Mouse (Mus musculus) midbrain, postnatal 0 days (tissue): ENCODE data around the gene Ppp1r1b. TPM values are rescaled to one million over a fixed set of nuclear protein-coding genes. Genes with fewer than 3 reads are reported as not detected.
A peak's percentile ranks its signal among the peaks of the same experiment; 100 is the strongest.

ENCODE experiments used
- ATAC-seq: fragments of 200-750 bp; cut with Nextera tagmentation; 2 replicates; pipeline ENCODE4 v1.8.0; 2017; ENCODE audit warnings: moderate number of reproducible peaks, mild to moderate bottlenecking, moderate TSS enrichment, moderate library complexity; ENCODE audit not compliant: low FRiP score
- DNase-seq: peaks from one replicate; pipeline ENCODE4 v3.0.0-alpha.2; 2015; ENCODE audit warnings: low spot score
- H3K27ac ChIP-seq: fragments of 300-500 bp; sonication (generic); 2 replicates; pipeline ENCODE4 v1.5.1; 2014; ENCODE audit warnings: low read depth, mild to moderate bottlenecking, low read length, mixed read lengths
- H3K27me3 ChIP-seq: fragments of 300-500 bp; sonication (generic); 2 replicates; pipeline ENCODE4 v1.6.1; 2014; ENCODE audit warnings: low read length, control low read depth, mixed read lengths; ENCODE audit not compliant: insufficient read depth
- H3K36me3 ChIP-seq: fragments of 300-500 bp; sonication (generic); 2 replicates; pipeline ENCODE4 v1.6.1; 2014; ENCODE audit warnings: low read length, control low read depth, mixed read lengths; ENCODE audit not compliant: insufficient read depth
- H3K4me1 ChIP-seq: fragments of 300-500 bp; sonication (generic); 2 replicates; pipeline ENCODE4 v1.6.1; 2014; ENCODE audit warnings: mild to moderate bottlenecking, control low read depth, antibody characterized with exemption, low read length, mixed read lengths; ENCODE audit not compliant: insufficient read depth
- H3K4me2 ChIP-seq: fragments of 300-500 bp; sonication (generic); 2 replicates; pipeline ENCODE4 v1.6.1; 2014; ENCODE audit warnings: low read depth, mild to moderate bottlenecking, low read length, mixed read lengths; ENCODE audit not compliant: poor library complexity, severe bottlenecking
- H3K4me3 ChIP-seq: fragments of 300-500 bp; sonication (generic); 2 replicates; pipeline ENCODE4 v1.5.1; 2014; ENCODE audit warnings: low read depth, mild to moderate bottlenecking, low read length, moderate library complexity
- H3K9ac ChIP-seq: fragments of 300-500 bp; sonication (generic); replicated peaks from 2 replicates; pipeline ENCODE4 v1.6.1; 2014; ENCODE audit warnings: mild to moderate bottlenecking, low read length, moderate library complexity, mixed read lengths; ENCODE audit not compliant: poor library complexity, severe bottlenecking
- H3K9me3 ChIP-seq: fragments of 300-500 bp; sonication (generic); 2 replicates; pipeline ENCODE4 v1.6.1; 2016; ENCODE audit warnings: low read length, control low read depth
- CTCF ChIP-seq: IDR thresholded peaks from 2 replicates; pipeline ENCODE4 v1.5.1; 2016; ENCODE audit warnings: antibody characterized with exemption, mild to moderate bottlenecking
- WGBS: fragments of 180-500 bp; shearing (Covaris S2); extraction: QIAGEN DNeasy Blood & Tissue Kit; methylation state at CpG from one replicate; pipeline ENCODE4 v1.1.7; 2014; 5-methylcytosine and 5-hydroxymethylcytosine counted together
- polyA plus RNA-seq: library from polyadenylated mRNA; unstranded; fragments of >200 nt; fragmentation: Nextera tagmentation; extraction: Ambion mirVana; gene quantifications from 2 replicates; pipeline ENCODE4 v1.2.1, GENCODE M21; 2015
- total RNA-seq: library from RNA; depleted of rRNA; stranded (reverse); fragments of >200 nt; gene quantifications from 2 replicates; pipeline ENCODE4 v1.2.3, GENCODE M21; 2014

The Ppp1r1b gene
- total and polyA plus RNA-seq, 2 experiments from 2014 or later: 4.2 to 5.0 TPM

DNA sequence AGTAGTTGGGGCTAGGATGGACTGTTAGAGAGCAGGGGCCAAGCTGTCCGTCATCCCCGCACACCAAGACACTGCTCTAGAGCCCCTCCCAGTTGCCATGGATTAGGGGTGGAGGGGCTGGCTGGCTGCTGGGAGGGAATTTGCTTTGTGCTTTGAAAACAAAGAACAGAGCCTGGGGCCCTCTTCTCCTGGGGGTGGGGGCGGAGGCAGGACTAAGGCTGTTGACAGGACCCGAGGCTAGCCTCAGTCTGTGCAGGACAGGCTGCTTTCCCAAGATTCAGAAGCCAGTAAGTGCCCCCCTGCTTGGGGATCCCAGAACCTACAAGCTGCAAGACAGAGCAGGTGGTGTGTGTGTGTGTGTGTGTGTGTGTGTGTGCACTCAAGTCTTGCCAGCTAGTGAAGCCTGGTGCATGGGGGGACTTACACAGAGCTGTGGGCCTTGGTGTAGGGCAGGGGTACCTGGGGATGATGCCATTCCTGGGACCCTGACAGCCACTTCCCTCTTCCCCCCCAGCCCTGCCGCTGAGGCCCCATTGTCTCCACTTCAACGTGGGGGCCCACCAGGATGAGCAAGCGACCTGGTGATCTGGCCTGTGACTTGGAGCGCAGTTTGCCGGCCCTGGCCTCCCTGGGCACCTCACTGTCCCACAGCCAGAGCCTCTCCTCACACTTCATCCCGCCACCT, 23.5 kb downstream of the Ppp1r1b start:
- H3K4me1 ChIP-seq: no peaks in the 10 kb centered on the region
- 20% methylated on average over 9 of the region's 10 CpGs for WGBS
- DNase-seq: peak; percentile 27
- H3K4me2 ChIP-seq: no peak overlapping the region
- H3K9me3 ChIP-seq: no peaks in the 10 kb centered on the region
- TF ChIP-seq CTCF: no peak
- no peak overlapping the region for H3K4me3 ChIP-seq
- no peak overlapping the region for H3K27ac ChIP-seq
- ATAC-seq: peak; percentile 34
- no peaks in the 10 kb centered on the region for H3K27me3 ChIP-seq
- H3K9ac ChIP-seq: no peak overlapping the region
- peaks cover 20% of the 10 kb centered on the region for H3K36me3 ChIP-seq

GRCm38 (mm10) chr11:98372406-98372805, 24.2 kb downstream of the Ppp1r1b start:
- H3K4me3 ChIP-seq: no peak overlapping the region
- ATAC-seq (no peak), DNase-seq (peak; percentile 68)
- peak; percentile 92 for TF ChIP-seq CTCF
- no peaks in the 10 kb centered on the region for H3K9me3 ChIP-seq
- no peak overlapping the region for H3K9ac ChIP-seq
- WGBS: 5% methylated on average over 2 of the region's 2 CpGs
- peaks cover 27% of the 10 kb centered on the region for H3K36me3 ChIP-seq
- H3K27me3 ChIP-seq: no peaks in the 10 kb centered on the region
- no peak overlapping the region for H3K4me2 ChIP-seq
- no peaks in the 10 kb centered on the region for H3K4me1 ChIP-seq
- no peak overlapping the region for H3K27ac ChIP-seq

DNA sequence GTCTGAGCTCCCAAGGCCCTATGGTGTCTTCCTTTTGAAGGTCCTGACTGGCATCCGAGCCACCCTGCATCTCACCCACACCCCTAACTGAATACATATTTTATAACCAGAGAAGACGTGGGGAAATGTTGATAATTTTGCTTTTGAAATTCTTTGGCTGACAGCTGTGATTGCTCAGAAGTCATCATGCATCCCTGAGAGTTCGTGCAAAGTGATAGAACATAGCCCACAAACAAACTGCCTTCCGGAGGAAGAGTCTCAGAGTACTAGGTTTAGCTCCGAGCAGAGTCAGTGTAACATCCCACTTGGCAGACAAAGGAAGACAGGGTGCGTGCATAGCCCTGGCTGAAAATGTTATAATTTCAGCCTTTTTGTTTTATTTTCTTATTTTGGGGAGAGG, 25.0 kb downstream of the Ppp1r1b start:
- Histone ChIP-seq H3K9ac (no peak overlapping the region), H3K27me3 (no peaks in the 10 kb centered on the region), H3K4me3 (no peak overlapping the region), H3K27ac (no peak overlapping the region), H3K4me1 (no peaks in the 10 kb centered on the region), H3K9me3 (no peaks in the 10 kb centered on the region), H3K4me2 (no peak overlapping the region), H3K36me3 (peaks cover 35% of the 10 kb centered on the region)
- ATAC-seq (no peak), DNase-seq (no peak)
- WGBS: 90% methylated on average over 6 of the region's 6 CpGs
- no peak for TF ChIP-seq CTCF

GRCm38 (mm10) chr11:98374266-98374665, 26.1 kb downstream of the Ppp1r1b start:
- Histone ChIP-seq H3K9ac (no peak overlapping the region), H3K9me3 (no peaks in the 10 kb centered on the region), H3K27ac (no peak overlapping the region), H3K4me1 (no peaks in the 10 kb centered on the region), H3K36me3 (peaks cover 45% of the 10 kb centered on the region), H3K4me3 (no peak overlapping the region), H3K4me2 (no peak overlapping the region), H3K27me3 (no peaks in the 10 kb centered on the region)
- TF ChIP-seq CTCF: no peak
- WGBS: 75% methylated on average over 8 of the region's 8 CpGs
- ATAC-seq (no peak), DNase-seq (no peak)

GRCm38 (mm10) chr11:98376756-98377155, 28.6 kb downstream of the Ppp1r1b start:
- Histone ChIP-seq H3K27ac (no peak overlapping the region), H3K9ac (no peak overlapping the region), H3K4me3 (no peak overlapping the region), H3K4me2 (no peak overlapping the region), H3K9me3 (no peaks in the 10 kb centered on the region), H3K4me1 (no peaks in the 10 kb centered on the region), H3K27me3 (no peaks in the 10 kb centered on the region), H3K36me3 (peaks cover 60% of the 10 kb centered on the region)
- DNase-seq (no peak), ATAC-seq (no peak)
- 73% methylated on average over 5 of the region's 5 CpGs for WGBS
- no peak for TF ChIP-seq CTCF

DNA sequence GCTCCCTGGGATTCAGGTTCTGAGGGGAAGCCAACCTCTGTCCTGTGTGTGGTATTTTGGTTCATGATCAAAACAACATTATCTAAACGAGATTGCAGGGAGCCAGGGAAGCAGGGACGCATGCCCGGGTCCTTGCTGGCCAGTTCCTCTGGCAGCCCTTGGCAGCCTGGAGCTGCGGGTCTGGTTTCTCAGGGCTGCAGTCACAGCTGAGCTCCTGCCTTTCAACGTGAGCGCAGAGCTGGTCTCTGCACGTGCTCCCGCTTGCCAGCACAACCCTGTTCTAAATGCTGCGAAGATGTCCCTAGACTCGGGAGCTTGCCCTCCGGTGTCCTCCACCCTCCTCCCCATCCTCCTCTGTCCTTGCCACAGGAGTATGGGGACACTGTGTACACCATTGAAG, 29.6 kb downstream of the Ppp1r1b start:
- no peaks in the 10 kb centered on the region for H3K4me1 ChIP-seq
- peaks cover 60% of the 10 kb centered on the region for H3K36me3 ChIP-seq
- WGBS: 87% methylated on average over 11 of the region's 11 CpGs
- TF ChIP-seq CTCF: no peak
- no peaks in the 10 kb centered on the region for H3K27me3 ChIP-seq
- H3K9ac ChIP-seq: no peak overlapping the region
- no peak overlapping the region for H3K4me3 ChIP-seq
- H3K9me3 ChIP-seq: no peaks in the 10 kb centered on the region
- no peak overlapping the region for H3K27ac ChIP-seq
- ATAC-seq: no peak
- no peak for DNase-seq
- H3K4me2 ChIP-seq: no peak overlapping the region
